Mouse (Mus musculus) embryo, embryonic 9.5 days (tissue): ENCODE measurements around the gene Ythdf2.
"Not testable (repeated sequence)": the region's sequence is repeated elsewhere in the genome, so short reads cannot be mapped to it uniquely, and the experiment has no call there.

Experiments
- DNase-seq: peaks from one replicate; pipeline ENCODE4 v3.0.0-alpha.2; 2017; ENCODE audit errors: extremely low spot score

Ythdf2 gene

GRCm38 (mm10) chr4:132211953-132212734, at the start of gene Ythdf2:
TSS of gene Ythdf2 (minus strand) at chr4:132212303.
- peak; percentile 98 for DNase-seq

DNA sequence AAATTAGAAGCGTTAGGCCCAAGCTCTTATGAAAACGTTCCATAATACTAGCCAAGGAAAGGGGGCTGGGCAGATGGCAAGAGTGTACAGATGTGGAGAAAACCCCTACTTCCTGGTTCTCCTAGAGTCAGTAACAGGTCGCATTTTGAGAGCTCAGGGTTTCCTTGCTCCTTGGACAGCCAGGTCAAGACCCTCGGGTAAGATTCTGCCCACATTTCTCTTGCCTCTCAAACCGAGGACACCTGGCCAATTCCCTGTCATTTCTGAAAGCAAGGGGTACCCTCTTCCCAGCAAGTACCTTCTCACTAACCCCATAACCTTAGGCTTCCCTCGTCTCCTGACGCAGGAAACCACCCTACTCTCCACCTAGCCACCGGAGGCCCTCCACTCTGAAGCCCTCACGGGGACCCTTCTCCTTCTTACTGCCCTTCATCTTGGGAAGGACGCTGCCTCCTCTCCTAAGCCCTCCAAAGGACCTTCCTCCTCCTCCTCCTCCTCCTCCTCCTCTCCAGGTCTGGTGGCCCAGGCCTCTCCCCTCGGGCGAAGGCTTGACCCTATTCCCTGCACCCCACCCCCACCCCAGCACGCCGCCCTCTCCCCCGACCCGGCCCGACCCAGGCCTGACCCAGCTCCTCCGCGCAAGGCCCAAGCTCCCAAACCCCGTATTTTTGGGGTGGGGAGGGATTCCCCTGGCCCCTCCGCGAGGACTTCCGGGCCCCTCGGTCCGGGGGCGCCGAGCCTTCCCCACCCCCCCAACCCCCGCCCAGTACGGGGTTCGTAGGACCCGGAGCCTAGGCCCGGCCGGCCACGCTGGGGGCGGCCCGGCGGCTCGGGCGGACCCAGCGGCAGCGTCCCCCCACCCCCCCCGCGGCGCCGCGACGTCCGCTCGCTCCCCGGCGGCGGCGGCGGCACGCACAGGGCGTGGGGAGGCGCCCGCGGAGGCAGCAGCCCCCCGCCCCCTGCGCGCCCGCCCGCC, 48.6 kb upstream of the Ythdf2 start:
- peak; percentile 73 for DNase-seq

GRCm38 (mm10) chr4:132259248-132259647, 47.1 kb upstream of the Ythdf2 start:
- DNase-seq: no peak

DNA sequence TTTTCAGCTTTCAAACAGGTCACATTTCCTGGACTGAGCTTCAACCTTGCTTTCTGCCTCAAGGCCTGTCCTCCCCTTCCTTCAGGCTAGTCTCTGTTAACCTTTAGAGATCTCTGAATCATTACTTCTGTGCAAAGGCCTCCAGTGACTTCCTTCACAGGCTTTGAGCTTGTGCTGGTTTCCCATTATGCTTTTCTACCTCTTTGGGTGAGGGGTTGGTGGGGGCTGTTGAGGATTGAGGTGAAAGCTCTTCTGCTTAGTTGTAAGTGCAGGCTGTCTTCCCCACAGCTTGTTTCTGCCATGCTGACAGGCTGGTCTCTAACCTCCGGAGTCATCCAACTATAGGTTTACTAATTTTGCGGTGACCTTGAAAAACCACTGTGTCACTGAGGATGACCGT, 44.3 kb upstream of the Ythdf2 start:
- no peak for DNase-seq

GRCm38 (mm10) chr4:132254986-132255385, 42.9 kb upstream of the Ythdf2 start:
- no peak for DNase-seq

GRCm38 (mm10) chr4:132253622-132254021, 41.5 kb upstream of the Ythdf2 start:
- no peak for DNase-seq

- DNase-seq: no peak
Observed at GRCm38 (mm10) chr4:132253128-132253527, 41.0 kb upstream of the Ythdf2 start.

DNA sequence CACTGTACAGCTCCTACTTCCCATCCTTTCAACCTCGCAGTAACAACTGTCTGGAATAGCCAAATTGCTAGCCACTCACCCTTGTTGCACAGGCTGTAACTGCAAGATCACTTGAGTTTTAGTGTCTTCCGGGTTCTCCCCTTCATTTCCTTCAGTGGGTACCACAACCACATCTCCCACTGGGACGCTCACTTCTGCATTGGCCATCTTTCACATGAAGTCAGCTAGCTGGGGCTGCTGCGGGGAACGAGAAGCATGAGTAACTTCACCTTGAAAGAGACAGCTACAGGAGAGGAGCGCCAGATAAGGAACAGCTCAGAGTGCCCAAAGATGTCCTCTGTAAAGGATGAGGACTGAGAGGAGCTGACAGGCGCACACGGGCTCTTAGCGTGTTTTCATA, 39.5 kb upstream of the Ythdf2 start:
- DNase-seq: no peak

DNA sequence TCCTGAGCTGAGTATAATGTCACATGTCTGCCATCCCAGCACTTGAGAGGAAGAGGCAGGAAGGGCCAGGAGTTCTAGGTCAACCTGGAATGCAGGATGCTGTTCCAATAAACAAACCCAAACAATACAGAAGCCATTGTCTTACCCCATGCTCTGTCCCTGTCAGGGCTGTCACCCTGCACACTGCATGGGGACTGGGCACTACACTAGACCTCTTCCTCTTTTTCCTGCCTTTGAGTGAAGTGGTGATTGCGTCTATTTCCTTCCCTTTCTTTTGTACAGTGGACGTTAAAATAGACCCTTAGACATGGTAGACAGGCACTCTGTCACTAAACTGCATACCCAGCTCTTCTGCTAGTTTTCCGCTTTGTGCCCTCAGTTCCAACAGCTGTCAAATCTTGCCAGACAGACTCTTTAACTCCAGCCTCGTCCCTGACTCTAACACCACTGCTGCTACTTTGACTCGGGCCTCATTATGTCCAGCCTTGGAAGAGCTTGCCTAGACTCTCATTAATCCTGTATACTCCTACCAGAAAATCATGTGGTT, 35.4 kb upstream of the Ythdf2 start:
- no peak for DNase-seq

DNA sequence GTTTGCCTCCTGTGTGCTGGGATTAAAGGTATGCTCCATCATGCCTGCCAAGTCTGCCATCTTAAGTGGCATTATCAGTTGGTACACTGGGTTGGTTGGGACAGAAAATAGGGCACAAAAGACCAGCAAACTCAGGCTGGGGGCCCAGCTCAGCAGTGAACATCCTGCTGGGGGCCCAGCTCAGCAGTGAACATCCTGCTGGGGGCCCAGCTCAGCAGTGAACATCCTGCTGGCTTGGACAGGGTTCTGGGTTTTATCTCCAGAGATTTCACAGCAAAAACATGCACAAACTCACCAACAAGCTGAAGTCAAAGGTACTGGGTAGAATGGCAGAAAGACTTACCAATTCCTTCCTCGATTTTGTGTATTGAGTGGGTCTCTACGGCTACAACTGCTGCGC, 33.5 kb upstream of the Ythdf2 start:
- DNase-seq: no peak

GRCm38 (mm10) chr4:132241208-132241607, 29.1 kb upstream of the Ythdf2 start:
- no peak for DNase-seq

GRCm38 (mm10) chr4:132240367-132240766, 28.3 kb upstream of the Ythdf2 start:
- DNase-seq: no peak

DNA sequence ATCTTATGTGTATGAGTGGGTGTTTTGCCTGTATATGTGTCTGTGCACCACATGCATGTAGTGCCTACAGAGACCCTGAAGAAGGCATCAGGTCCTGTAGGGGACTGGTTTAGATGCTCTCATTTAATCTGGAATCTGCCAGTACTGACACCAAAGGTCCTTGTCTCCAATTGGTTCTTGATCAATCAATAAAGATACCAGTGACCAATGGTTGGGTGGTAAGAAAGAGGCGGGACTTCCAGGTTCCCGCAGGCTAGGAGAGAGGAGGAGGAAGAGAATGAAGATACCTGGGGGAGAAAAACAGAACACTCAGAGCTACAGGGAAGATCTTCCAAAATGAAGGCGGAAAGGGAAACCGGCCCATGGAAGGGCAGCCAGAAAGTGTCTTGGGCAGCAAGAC, 26.3 kb upstream of the Ythdf2 start:
- no peak for DNase-seq

- DNase-seq: no peak
Observed at GRCm38 (mm10) chr4:132234710-132235109, 22.6 kb upstream of the Ythdf2 start.

GRCm38 (mm10) chr4:132230422-132230821, 18.3 kb upstream of the Ythdf2 start:
- DNase-seq: no peak

- not testable (repeated sequence) for DNase-seq
Observed at GRCm38 (mm10) chr4:132222001-132222400, 9.9 kb upstream of the Ythdf2 start.

- not testable (repeated sequence) for DNase-seq
Observed at GRCm38 (mm10) chr4:132218439-132218838, 6.3 kb upstream of the Ythdf2 start.

DNA sequence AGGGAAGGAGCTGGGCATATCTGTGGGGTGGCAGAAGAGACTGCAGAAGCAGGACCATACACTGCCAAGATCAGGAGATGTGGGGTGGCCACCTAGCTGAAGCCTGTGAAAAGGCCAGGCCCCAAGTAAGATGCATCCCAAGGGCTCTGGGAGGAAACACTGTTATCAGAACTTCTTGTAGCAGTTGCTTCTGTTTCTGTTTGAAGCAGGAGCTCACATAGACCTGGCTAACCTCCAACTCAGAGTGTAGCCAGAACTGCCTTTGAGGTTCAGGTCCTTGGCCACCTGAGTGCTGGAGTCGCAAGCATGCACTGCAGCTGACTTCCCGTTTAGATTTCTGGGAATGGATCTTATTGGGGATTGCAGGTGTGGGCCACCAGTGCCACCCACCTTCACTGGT, 5.7 kb upstream of the Ythdf2 start:
- no peak for DNase-seq

- no peak for DNase-seq
Observed at GRCm38 (mm10) chr4:132216602-132217001, 4.5 kb upstream of the Ythdf2 start.

DNA sequence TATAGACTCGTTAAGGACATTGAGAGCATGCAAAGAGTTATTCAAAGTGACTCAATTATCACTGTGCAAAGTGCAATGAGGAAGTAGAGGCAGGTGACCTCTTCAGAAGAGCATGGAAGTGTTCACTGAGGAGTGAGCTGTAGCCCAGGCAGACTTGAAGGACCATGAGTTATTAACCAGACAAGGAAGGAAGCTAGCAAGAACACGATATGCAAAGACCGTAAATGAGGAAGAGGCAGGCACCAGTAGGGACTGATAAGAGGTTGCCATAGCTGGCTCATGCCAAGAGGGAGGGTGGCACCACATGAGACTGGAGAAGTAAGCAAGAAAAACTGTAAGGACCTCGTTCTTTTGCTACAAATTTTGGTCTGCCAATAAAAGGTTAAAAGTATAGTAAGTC, 2.7 kb upstream of the Ythdf2 start:
- no peak for DNase-seq

DNA sequence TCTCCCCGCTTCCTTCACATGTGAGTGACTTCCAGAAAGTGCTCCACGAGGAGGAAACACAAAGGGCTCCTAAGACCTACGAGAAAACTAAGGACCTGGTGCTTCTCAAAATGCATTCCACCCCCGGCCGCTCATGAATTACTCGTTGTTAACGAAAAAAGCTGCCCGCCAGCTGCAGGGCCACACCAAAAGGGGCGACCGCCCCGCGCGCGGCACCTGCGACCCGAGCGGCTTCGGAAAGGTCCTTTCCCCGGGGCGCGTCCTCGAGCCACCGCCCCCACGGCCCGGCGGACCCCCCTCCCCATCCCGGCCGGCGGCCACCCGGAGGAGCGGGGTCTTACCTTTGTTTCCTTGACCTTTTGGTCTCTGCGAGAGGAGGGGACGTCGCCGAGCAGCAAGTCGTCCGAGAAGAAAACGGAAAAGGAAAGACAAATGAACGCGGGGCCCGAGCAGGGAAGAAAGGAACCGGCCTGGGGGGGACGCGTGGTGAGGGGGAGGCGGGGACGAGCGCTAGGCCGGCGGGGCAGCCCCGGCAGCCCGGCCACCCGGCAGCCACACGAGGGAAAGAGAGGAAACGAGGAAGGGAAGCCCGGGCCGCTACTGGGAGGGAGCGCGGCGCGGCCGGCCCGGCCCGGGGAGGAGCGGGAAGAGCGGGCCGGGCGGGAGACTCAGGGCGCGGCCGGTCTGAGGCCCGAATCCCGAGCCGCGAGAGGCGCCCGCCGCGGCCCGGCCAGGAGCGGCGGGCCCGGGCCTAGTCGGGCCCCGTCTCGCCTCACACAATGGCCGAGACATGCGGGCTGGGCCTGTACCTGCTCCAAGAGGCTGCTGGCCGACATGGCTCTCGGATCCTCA, 786 bp downstream of the Ythdf2 start:
- peak; percentile 56 for DNase-seq
